Mouse (Mus musculus): ENCODE measurements around the gene Hoxa3. TPM values are rescaled to one million over a fixed set of nuclear protein-coding genes. Genes with fewer than 3 reads are reported as not detected.

The Hoxa3 gene
- polyA plus RNA-seq, 1 experiment, result not detected

GRCm38 (mm10) chr6:52211961-52212360 lies 1.2 kb downstream of the Hoxa3 start:
- H3K9me3 ChIP-seq (ENCODE audit: control insufficient read depth, low read length), result no peaks in the 10 kb centered on the region; the same call in 1 of the 2 replicates
- no peak overlapping the region for H3K4me3 ChIP-seq (replicated peaks)
- H3K36me3 ChIP-seq (ENCODE audit: control insufficient read depth), result no peaks in the 10 kb centered on the region
- no peaks in the 10 kb centered on the region for H3K4me1 ChIP-seq (ENCODE audit: control insufficient read depth)
- TF ChIP-seq TAL1 (IDR thresholded peaks at IDR 0.05; ENCODE audit: low read length), result no peak
- no peak for TF ChIP-seq GATA1 (IDR thresholded peaks at IDR 0.05; ENCODE audit: low read length)
- H3K27me3 ChIP-seq (ENCODE audit: control insufficient read depth), result peaks cover 100% of the 10 kb centered on the region

- no peak overlapping the region for H3K4me3 ChIP-seq (replicated peaks)
- H3K27me3 ChIP-seq (ENCODE audit: control insufficient read depth), result peaks cover 100% of the 10 kb centered on the region
- TF ChIP-seq GATA1 (IDR thresholded peaks at IDR 0.05; ENCODE audit: low read length), result no peak
- TF ChIP-seq TAL1 (IDR thresholded peaks at IDR 0.05; ENCODE audit: low read length), result no peak
- no peaks in the 10 kb centered on the region for H3K36me3 ChIP-seq (ENCODE audit: control insufficient read depth)
- H3K9me3 ChIP-seq (ENCODE audit: control insufficient read depth, low read length), result no peaks in the 10 kb centered on the region; the same call in 1 of the 2 replicates
- no peaks in the 10 kb centered on the region for H3K4me1 ChIP-seq (ENCODE audit: control insufficient read depth)
Observed at GRCm38 (mm10) chr6:52211170-52211935, 1.8 kb downstream of the Hoxa3 start.

- no peaks in the 10 kb centered on the region; the same call in 1 of the 2 replicates for H3K9me3 ChIP-seq (ENCODE audit: control insufficient read depth, low read length)
- no peaks in the 10 kb centered on the region for H3K4me1 ChIP-seq (ENCODE audit: control insufficient read depth)
- H3K36me3 ChIP-seq (ENCODE audit: control insufficient read depth), result no peaks in the 10 kb centered on the region
- H3K27me3 ChIP-seq (ENCODE audit: control insufficient read depth), result peaks cover 100% of the 10 kb centered on the region
- H3K4me3 ChIP-seq (replicated peaks), result no peak overlapping the region
- no peak for TF ChIP-seq GATA1 (IDR thresholded peaks at IDR 0.05; ENCODE audit: low read length)
- TF ChIP-seq TAL1 (IDR thresholded peaks at IDR 0.05; ENCODE audit: low read length), result no peak
Observed at GRCm38 (mm10) chr6:52209685-52210046, 3.5 kb downstream of the Hoxa3 start.

GRCm38 (mm10) chr6:52208868-52209684 lies 4.1 kb downstream of the Hoxa3 start:
- H3K4me3 ChIP-seq (replicated peaks), result no peak overlapping the region
- H3K9me3 ChIP-seq (ENCODE audit: control insufficient read depth, low read length), result no peaks in the 10 kb centered on the region; the same call in 1 of the 2 replicates
- no peaks in the 10 kb centered on the region for H3K36me3 ChIP-seq (ENCODE audit: control insufficient read depth)
- peaks cover 100% of the 10 kb centered on the region for H3K27me3 ChIP-seq (ENCODE audit: control insufficient read depth)
- TF ChIP-seq TAL1 (IDR thresholded peaks at IDR 0.05; ENCODE audit: low read length) (no peak), GATA1 (IDR thresholded peaks at IDR 0.05; ENCODE audit: low read length) (no peak)
- no peaks in the 10 kb centered on the region for H3K4me1 ChIP-seq (ENCODE audit: control insufficient read depth)

- TF ChIP-seq GATA1 (IDR thresholded peaks at IDR 0.05; ENCODE audit: low read length), result no peak
- no peak for TF ChIP-seq TAL1 (IDR thresholded peaks at IDR 0.05; ENCODE audit: low read length)
Observed at GRCm38 (mm10) chr6:52208072-52208867, 4.9 kb downstream of the Hoxa3 start, which contains the start of gene Hoxa6. Hoxa6 (minus strand) TSS chr6:52208722.

GRCm38 (mm10) chr6:52207684-52207976 lies 5.5 kb downstream of the Hoxa3 start:
- H3K4me1 ChIP-seq (ENCODE audit: control insufficient read depth), result no peaks in the 10 kb centered on the region
- no peaks in the 10 kb centered on the region; the same call in 1 of the 2 replicates for H3K9me3 ChIP-seq (ENCODE audit: control insufficient read depth, low read length)
- H3K4me3 ChIP-seq (replicated peaks), result no peak overlapping the region
- TF ChIP-seq TAL1 (IDR thresholded peaks at IDR 0.05; ENCODE audit: low read length) (no peak), GATA1 (IDR thresholded peaks at IDR 0.05; ENCODE audit: low read length) (no peak)
- no peaks in the 10 kb centered on the region for H3K36me3 ChIP-seq (ENCODE audit: control insufficient read depth)
- peaks cover 100% of the 10 kb centered on the region for H3K27me3 ChIP-seq (ENCODE audit: control insufficient read depth)

More at GRCm38 (mm10) chr6:52208072-52208867, 4.9 kb downstream of the Hoxa3 start, which contains the start of gene Hoxa6:
- Histone ChIP-seq H3K9me3 (ENCODE audit: control insufficient read depth, low read length) (no peaks in the 10 kb centered on the region; the same call in 1 of the 2 replicates), H3K4me1 (ENCODE audit: control insufficient read depth) (no peaks in the 10 kb centered on the region), H3K27me3 (ENCODE audit: control insufficient read depth) (peaks cover 100% of the 10 kb centered on the region), H3K36me3 (ENCODE audit: control insufficient read depth) (no peaks in the 10 kb centered on the region), H3K4me3 (replicated peaks) (no peak within 1 kb of the TSS)

GRCm38 (mm10) chr6:52206882-52207683 lies 6.1 kb downstream of the Hoxa3 start:
- Histone ChIP-seq H3K36me3 (ENCODE audit: control insufficient read depth) (no peaks in the 10 kb centered on the region), H3K27me3 (ENCODE audit: control insufficient read depth) (peaks cover 100% of the 10 kb centered on the region), H3K9me3 (ENCODE audit: control insufficient read depth, low read length) (no peaks in the 10 kb centered on the region; the same call in 1 of the 2 replicates), H3K4me1 (ENCODE audit: control insufficient read depth) (no peaks in the 10 kb centered on the region), H3K4me3 (replicated peaks) (no peak overlapping the region)
- TF ChIP-seq GATA1 (IDR thresholded peaks at IDR 0.05; ENCODE audit: low read length) (no peak), TAL1 (IDR thresholded peaks at IDR 0.05; ENCODE audit: low read length) (no peak)

All from erythroblast, embryonic 14.5 days (primary cell).